Mouse (Mus musculus): ENCODE results near the gene Grpel1.

DNA sequence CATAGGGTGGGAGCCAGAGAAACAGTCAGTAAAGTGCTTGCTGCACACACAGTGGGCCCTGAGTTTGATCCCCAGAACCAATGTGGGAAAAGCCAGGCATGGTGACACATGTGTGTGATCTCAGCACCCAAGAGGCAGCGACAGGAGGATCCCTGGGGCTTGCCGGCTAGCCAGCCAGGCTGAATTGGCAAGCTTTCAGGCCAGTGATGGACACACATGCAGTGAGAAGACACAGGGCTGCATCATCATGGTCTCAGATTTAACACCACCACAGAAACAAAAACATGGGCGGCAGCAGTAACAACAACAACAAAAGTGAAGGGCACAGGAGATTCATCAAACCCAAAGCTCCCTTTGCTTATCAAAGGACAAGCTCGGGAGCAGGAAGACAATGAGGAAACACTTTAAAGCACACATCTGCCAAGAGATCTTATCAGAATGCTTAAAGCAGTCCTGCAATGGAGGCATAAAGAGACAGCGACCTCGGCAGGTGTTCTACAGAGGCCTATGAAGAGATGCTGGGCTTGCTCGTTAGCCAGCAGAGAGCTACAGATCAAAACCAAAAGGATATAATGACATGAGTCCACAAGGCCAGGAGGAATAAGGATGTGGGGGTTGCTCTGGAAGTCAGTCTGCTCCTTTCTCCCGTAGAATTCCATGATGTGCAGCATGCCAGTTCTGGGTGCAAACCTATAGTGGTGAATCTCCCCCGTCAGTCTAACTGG is 18.5 kb upstream of the Grpel1 start:
- no peak for TF ChIP-seq CTCF (IDR thresholded peaks at IDR 0.05; ENCODE audit: extremely low read depth, insufficient read depth, low read length)
- TF ChIP-seq POLR2A (IDR thresholded peaks at IDR 0.05; ENCODE audit: extremely low read depth, insufficient read depth, low read length), result no peak
